Mouse (Mus musculus): ENCODE measurements around the gene Cd300a.

Gene Cd300a

GRCm38 (mm10) chr11:114866486-114867360, 23.1 kb upstream of the Cd300a start:
- DNase-seq (ENCODE audit: low read depth): no peak

- DNase-seq (ENCODE audit: low read depth): no peak
Measured at GRCm38 (mm10) chr11:114867361-114868235, 22.2 kb upstream of the Cd300a start.

GRCm38 (mm10) chr11:114868280-114868679, 21.6 kb upstream of the Cd300a start:
- DNase-seq (ENCODE audit: low read depth): no peak

GRCm38 (mm10) chr11:114869787-114870186, 20.1 kb upstream of the Cd300a start:
- no peak for DNase-seq (ENCODE audit: low read depth)

GRCm38 (mm10) chr11:114871540-114871939, 18.3 kb upstream of the Cd300a start:
- DNase-seq (ENCODE audit: low read depth): no peak

GRCm38 (mm10) chr11:114873022-114873817, 16.6 kb upstream of the Cd300a start:
- DNase-seq (ENCODE audit: low read depth): no peak

GRCm38 (mm10) chr11:114874226-114875145, 15.4 kb upstream of the Cd300a start:
- no peak for DNase-seq (ENCODE audit: low read depth)

- DNase-seq (ENCODE audit: low read depth): no peak
Measured at GRCm38 (mm10) chr11:114875301-114875801, 14.5 kb upstream of the Cd300a start.

GRCm38 (mm10) chr11:114876176-114876575, 13.7 kb upstream of the Cd300a start:
- DNase-seq (ENCODE audit: low read depth): no peak

- no peak for DNase-seq (ENCODE audit: low read depth)
Measured at GRCm38 (mm10) chr11:114876621-114877020, 13.2 kb upstream of the Cd300a start.

GRCm38 (mm10) chr11:114877145-114877544, 12.7 kb upstream of the Cd300a start:
- peak; percentile 63 for DNase-seq (ENCODE audit: low read depth)

GRCm38 (mm10) chr11:114879666-114880065, 10.2 kb upstream of the Cd300a start:
- peak; percentile 63 for DNase-seq (ENCODE audit: low read depth)

- DNase-seq (ENCODE audit: low read depth): no peak
Measured at GRCm38 (mm10) chr11:114880185-114880584, 9.7 kb upstream of the Cd300a start.

GRCm38 (mm10) chr11:114880589-114880988, 9.3 kb upstream of the Cd300a start:
- DNase-seq (ENCODE audit: low read depth): peak; percentile 51

GRCm38 (mm10) chr11:114883251-114883789, 6.5 kb upstream of the Cd300a start:
- DNase-seq (ENCODE audit: low read depth): no peak

- DNase-seq (ENCODE audit: low read depth): no peak
Measured at GRCm38 (mm10) chr11:114884380-114885100, 5.3 kb upstream of the Cd300a start.

- DNase-seq (ENCODE audit: low read depth): no peak
Measured at GRCm38 (mm10) chr11:114890542-114890941, 701 bp downstream of the Cd300a start.

- no peak for DNase-seq (ENCODE audit: low read depth)
Measured at GRCm38 (mm10) chr11:114896085-114896484, 6.2 kb downstream of the Cd300a start.

- DNase-seq (ENCODE audit: low read depth): peak; percentile 85
Measured at GRCm38 (mm10) chr11:114898026-114898425, 8.2 kb downstream of the Cd300a start.

- peak; percentile 34 for DNase-seq (ENCODE audit: low read depth)
Measured at GRCm38 (mm10) chr11:114903224-114903623, 13.4 kb downstream of the Cd300a start.
